Mouse (Mus musculus) CD8-positive naive resting alpha-beta T cell, adult 2 months (primary cell): ENCODE measurements around the gene Clic3.
A peak's percentile ranks its signal among the peaks of the same experiment; 100 is the strongest.
"Not testable (repeated sequence)": the region's sequence is repeated elsewhere in the genome, so short reads cannot be mapped to it uniquely, and the experiment has no call there.

Experiments
- DNase-seq, 2 experiments: peaks; one replicate each; pipeline ENCODE4 v3.0.0; 2022; ENCODE audit warnings: low read depth in 2 of 2, low spot score in 2 of 2

Clic3 gene

DNA sequence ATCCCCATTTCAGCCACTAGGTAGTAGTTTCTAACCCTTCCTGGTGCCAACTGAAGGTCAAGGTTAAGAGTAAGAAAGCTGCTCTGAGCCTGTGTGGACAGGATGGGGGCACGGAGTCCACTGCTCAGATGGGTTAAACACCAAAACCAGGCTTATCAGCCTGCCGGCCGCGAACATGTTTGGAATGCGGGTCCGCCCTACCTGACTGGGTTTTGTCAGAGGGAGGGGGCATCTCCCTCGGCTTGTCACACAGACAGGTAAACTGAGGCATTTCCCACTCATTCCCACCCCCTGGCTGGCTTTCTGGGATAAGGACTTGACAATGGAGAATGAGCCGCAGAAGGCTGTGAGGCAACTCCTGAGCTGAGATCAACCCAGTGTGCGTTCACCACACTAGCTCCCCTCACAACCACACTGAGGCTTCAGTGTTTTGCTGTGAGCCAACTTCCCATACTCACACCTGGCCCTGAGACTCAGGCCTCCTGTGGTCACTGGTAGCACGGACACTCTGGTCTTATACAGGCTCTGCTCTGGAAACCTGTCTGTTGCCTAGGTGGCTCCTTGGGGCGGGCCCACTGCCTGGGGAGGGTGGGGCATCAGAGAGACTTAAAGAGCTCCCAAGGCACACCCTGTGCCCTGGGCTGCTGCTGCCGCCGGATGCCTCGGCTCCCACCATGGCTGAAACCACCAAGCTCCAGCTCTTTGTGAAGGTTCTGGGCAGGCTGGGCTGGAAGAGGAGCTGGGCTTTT lies at the start of gene Clic3:
Gene Clic3 (plus strand): TSS at position 634 of the 749 bp plus-strand sequence.
- DNase-seq, result no peak

- no peak for DNase-seq
Observed at GRCm38 (mm10) chr2:25408908-25409307, 47.7 kb upstream of the Clic3 start.

DNA sequence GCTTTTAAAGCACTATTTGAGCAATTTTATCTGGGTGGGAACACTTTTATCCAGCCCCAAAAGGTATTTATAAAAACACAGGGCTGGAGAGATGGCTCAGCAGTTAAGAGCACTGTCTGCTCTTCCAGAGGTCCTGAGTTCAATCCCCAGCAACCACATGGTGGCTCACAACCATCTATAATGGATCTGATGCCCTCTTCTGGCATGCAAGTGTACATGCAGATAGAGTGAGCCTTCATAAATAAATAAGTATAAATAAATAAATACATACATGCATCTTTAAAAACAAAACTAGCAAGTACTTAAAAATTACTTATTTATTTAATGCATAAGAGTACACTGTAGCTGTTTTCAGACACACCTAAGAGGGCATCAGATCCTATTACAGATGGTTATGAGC lies 43.2 kb upstream of the Clic3 start:
- DNase-seq, result not testable (repeated sequence)

DNA sequence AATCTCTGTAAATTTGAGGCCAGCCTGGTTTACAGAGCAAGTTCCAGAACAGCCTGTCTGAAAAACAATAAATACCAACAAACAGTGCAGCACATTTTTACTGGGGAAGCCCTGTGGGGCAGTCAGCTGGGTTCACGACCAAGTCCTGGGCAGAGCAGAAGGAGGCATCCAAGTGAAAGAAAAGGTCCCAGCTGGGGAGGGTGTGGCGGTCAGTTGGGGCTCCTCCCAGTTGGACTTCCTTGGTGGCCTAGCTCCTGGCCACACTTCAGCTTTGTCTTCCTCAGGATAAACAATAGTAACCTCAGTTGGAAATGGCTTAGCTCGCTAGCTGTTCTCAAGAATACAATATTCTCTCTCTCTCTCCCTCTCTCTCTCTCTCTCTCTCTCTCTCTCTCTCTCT lies 39.2 kb upstream of the Clic3 start:
- DNase-seq, result no peak

DNA sequence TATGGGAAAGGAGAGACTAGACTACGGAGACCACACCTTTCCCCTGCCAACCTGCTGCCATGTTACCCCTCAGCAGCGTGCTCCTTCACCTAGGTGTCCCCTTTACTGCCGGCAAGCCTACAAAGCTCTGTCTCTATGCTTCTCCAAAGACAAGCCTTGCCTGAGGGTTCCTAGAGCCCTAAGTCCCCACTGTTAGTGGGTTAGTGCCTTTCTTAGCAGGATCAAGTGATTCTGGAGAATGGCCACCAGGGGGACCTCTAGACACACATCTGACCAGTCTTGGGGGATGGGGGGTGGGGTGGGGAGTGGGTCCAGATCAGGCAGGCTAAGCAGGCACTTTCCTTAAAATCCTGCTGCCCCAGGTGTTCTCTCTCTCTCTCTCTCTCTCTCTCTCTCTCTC lies 34.7 kb upstream of the Clic3 start:
- DNase-seq, result peak; percentile 26 to 46

DNA sequence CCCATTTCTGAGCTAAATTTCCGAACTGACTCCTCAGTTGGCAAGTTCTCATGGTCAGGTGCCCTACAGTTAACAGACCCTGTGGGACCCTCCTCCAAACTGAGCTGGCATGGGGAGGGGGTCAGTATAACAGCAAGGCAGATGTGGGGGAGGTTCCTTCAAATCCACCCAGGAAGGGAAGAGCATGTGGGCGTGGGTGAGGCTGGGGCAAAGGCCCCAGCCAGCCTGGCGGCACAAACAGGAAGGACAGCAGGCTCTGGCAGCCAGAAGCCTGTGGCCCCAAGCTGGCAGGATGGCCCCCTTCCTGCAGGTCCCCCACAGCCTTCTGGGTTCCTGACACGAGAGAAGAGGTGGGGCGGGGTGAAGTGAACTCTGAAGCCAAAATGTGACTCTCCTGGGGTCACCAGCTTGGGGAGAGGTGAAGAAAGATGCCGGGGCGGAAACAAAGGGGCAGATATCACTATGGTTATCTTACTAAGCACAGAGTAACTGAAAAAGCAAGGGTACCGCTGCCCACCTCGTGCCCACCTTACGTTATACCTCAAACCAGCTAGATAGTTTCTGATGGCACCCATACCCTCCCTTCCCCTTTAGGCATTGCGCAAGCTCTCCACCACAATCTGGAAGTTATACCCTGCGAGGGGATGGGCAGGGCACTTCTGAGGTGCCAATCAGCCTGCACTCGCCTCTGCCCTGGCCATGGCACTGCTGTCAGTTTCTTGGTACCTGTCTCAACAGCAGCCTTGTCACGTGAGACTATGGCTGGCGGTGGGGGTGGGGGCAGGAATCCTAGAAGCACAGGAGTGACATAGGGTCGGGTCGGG lies 33.8 kb upstream of the Clic3 start, which contains the start of gene Fut7:
Gene Fut7 (plus strand): TSS at position 681 of the 824 bp plus-strand sequence.
- peak; percentile 35 to 43 for DNase-seq

DNA sequence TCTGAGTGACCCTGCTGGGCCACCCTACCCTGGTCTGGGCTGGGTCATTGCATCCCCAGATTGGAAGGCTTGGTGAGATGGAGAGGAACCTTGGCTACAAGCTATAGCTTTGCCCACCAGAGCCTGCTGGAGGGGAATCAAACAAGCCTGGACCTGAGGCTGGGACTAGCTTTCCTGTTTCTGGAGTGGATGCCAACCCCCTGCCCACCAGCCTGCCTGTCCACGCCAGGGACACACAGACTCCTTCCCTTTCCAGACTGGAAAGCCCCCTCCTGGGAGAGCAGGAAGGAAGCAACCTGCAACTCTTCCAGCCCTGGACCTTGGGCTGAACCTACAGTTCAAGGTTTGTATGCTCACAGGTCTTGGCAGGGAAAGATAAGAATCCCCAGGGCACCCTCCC lies 33.0 kb upstream of the Clic3 start:
- no peak for DNase-seq

- no peak for DNase-seq
Observed at GRCm38 (mm10) chr2:25425481-25425880, 31.2 kb upstream of the Clic3 start.

DNA sequence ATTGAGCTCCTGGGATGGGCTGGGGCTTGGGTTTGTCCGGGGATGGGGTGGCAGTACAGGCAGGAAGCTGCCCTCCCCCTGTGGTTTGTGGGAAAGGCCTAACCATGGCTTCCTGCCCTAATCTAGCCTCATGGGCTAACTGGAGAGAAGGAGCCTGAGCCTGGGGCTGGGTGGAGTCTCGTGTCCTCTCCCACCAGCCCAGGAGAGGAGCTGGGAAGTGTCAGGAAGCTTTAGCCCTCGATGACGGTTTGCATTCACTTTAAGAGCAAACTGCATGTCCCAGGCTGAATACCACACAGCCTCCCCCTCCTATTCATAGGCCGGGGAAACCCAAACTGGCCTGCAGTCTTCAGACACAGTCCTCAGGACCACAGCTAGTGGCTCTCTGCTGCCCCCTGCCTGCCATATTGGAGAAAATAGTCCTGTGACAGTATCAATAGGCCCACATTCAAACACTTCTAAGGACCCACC lies 29.9 kb upstream of the Clic3 start:
- DNase-seq, result peak; percentile 42 to 63

- no peak for DNase-seq
Observed at GRCm38 (mm10) chr2:25427256-25427655, 29.4 kb upstream of the Clic3 start.

DNA sequence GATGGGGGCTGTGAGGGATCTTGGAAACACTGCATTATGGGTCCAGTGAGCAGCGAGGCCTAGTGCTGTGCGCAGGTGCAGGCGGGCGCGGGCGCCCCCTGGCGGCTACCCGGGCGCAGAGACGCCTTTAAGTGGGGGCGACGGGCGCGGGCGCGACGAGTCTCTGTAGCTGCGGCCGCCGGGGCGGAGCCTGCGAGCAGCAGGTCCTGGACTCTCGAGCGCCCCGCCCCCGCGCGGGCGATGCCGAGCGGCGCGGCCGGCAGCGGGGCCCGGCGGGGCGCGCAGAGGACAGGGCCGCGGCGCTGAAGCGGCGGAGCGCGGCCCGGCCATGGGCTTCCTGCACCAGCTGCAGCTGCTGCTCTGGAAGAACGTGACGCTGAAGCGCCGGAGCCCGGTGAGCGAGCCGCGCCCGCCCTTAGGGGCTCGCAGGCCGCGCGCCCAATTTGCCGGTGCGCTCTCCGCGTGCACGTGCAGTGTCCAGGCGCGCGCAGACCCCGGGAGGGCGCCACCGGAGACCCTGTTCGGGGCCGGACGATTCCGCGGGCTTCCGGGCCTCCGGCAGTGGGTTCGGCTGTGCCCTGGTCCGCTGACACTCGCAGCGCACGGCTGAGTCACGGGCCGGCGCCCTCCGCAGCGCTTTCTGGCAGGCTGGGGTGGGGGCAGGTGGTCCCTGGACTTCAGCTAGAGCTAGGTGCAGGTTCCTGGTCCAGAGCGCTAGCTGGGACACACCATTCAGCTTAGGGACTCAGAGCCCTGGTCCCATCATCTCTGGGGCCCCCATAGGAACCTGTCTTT lies 28.0 kb upstream of the Clic3 start, which contains the start of gene Abca2:
Gene Abca2 (plus strand): TSS at position 262 of the 795 bp plus-strand sequence.
- peak; percentile 91 to 93 for DNase-seq

- no peak for DNase-seq
Observed at GRCm38 (mm10) chr2:25429435-25430180, 27.0 kb upstream of the Clic3 start.

DNA sequence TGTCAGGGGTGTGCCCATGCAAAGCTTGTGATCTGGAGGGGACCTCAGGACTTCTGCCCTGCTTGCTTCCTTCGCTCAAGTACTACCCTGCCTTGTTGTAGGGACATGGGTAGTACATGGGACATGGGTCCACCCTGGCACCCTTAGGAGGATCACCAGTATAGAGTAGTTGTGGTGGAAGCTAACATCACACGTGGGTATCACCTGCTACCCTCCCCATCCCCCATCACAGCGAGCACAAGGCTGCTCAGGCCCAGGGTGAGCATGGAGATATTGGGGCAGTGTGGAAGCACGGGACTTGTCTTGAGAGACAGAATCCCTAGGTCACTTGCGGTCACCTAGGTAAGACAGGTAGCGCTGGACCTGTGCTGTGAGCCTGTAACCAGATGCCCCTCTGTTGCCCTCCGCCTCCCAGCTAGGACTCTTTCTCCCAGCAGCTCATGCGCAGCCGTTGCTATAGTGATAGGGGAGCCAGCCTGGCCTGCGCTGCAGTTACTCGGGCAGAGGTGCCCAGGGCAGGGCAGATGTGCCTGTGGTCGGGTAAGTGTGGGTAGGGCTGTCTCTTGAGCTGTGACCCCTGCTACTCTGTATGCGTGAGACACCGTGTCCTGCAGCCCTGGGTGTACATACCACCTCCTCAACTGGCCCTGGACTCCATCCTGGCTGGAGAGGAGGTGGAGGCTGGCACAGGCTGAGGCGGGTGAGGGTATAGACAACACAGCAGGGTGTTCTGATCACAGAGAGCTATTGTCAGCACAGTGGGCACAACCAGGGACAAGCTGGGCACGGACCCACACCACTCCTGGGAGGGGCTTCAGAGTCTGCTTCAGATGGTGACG lies 26.0 kb upstream of the Clic3 start:
- no peak for DNase-seq

DNA sequence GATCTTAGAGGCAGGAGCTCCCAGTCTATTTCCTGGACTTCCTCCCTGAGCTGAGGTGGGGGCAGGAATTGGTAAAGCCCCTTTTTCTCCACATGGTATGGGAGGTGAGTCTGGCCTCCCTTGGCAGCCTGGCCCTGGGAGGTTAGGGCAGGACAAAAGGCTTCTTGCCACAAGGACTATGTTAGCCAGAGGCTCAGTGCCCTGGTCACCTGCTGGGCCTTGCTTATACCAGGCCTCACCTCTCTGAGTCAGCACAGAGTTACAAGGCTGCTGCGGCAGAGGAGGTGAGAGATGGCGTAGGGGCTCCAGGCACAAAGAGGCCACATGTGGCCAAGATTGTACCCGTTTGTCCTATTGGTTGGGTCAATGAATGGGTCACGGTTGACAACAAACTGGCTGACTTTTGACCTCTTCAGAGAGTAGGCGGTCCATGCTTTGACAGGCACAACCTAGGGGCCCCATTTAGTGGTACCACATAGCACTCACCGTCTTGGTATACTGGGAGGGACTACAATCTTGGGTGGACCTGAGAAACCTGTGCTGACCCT lies 25.3 kb upstream of the Clic3 start:
- no peak for DNase-seq

DNA sequence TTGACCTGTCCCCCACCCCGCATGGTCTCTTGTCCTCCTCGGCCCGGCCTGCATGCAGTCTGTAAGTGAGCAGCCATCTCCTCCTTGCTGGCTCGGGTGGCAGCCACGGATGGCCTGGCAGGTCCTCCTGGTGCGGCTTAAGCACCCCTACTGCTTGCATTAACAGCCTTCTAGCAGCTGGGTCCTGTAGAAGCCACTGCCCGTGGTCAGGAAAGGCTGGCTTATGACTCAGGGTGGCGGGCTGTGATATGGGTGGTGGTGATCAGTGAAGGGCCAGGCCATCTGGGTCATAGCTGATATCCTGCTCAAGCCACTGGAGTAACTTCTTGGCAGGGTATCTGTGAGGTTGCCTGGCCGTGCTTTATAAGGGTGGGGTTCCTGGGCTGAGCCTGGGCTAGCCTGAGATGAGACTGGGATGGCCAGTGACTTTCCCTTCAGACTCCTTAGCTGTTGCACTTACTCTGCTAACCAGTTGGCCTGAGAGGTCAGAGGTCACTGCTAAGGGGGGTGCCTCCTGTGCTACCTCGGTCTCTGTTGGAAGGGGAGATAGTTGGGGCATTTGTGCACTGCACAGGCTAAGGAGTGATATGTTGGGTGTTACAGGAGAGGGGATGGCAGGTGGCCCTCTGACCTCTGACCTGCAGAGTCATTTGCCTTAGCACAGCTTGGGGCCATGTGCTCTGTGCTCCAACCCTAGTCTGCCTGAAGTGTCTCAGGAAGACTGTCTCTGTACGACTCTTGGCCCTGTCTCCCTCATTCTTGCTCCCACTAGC lies 24.1 kb upstream of the Clic3 start:
- no peak for DNase-seq

DNA sequence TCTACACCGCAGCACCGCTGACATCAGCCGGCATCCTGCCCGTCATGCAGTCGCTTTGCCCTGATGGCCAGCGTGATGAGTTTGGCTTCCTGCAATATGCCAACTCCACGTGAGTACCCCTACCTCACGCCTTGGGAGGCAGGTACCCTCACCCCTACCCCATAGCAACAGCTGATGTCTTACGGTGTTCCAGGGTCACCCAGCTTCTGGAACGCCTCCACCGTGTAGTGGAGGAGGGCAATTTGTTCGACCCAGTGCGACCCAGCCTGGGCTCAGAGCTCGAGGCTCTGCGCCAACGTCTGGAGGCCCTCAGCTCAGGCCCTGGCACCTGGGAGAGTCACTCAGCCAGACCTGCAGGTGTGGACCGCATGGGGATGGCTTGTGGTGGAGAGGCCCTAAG lies 23.5 kb upstream of the Clic3 start:
- DNase-seq, result no peak

DNA sequence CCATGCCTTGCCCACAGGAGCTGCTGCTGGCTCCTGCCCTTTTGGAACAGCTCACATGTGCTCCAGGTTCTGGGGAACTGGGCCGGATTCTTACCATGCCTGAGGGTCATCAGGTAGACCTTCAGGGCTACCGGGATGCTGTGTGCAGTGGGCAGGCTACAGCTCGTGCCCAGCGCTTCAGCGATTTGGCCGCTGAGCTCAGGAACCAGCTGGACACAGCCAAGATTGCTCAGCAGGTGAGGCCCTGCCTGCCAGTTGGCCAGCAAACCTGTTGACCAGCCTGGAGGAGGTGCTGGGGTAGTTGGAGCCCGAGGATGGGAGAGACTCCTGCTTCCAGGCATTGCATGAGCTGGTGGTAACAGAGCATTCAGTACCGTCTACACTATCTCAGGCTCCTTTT lies 22.3 kb upstream of the Clic3 start:
- no peak for DNase-seq

- DNase-seq, result no peak
Observed at GRCm38 (mm10) chr2:25436286-25436820, 20.3 kb upstream of the Clic3 start.
